Mouse (Mus musculus) MEL (cell line): ENCODE data around the gene Tmem200a.

Experiments
- CTCF ChIP-seq, 3 experiments: IDR thresholded peaks in 2 of 3; conservative IDR thresholded peaks in 1 of 3; 2 replicates each; pipeline ENCODE4 v1.5.1; 2011 to 2012; ENCODE audit warnings: low read length in 3 of 3, low read depth in 2 of 3, mild to moderate bottlenecking in 2 of 3, improper control_type of control experiment in 1 of 3, inconsistent platforms in 1 of 3, mixed read lengths in 1 of 3, moderate library complexity in 1 of 3; ENCODE audit not compliant: control insufficient read depth in 1 of 3, insufficient read depth in 1 of 3, poor library complexity in 1 of 3, severe bottlenecking in 1 of 3
- EP300 ChIP-seq, 2 experiments: IDR thresholded peaks; 2 replicates each; pipeline ENCODE4 v1.6.1; 2011; ENCODE audit warnings: improper control_type of control experiment in 2 of 2, low read length in 2 of 2, low read depth in 1 of 2, mild to moderate bottlenecking in 1 of 2
- GATA1 ChIP-seq: IDR thresholded peaks from 2 replicates; pipeline ENCODE4 v1.6.1; 2011; ENCODE audit warnings: low read depth, low read length, improper control_type of control experiment
- JUND ChIP-seq: IDR thresholded peaks from 2 replicates; pipeline ENCODE4 v1.6.1; 2011; ENCODE audit warnings: low read depth, mild to moderate bottlenecking, improper control_type of control experiment, low read length
- MAZ ChIP-seq: IDR thresholded peaks from 2 replicates; pipeline ENCODE4 v1.6.1; 2012; ENCODE audit warnings: low read depth, mild to moderate bottlenecking, inconsistent platforms, low read length, improper control_type of control experiment
- POLR2A ChIP-seq, 2 experiments: IDR thresholded peaks; 2 replicates each; pipeline ENCODE4 v1.6.1; 2011 to 2012; ENCODE audit warnings: low read length in 2 of 2, mild to moderate bottlenecking in 2 of 2, control low read depth in 1 of 2, improper control_type of control experiment in 1 of 2, low read depth in 1 of 2, moderate library complexity in 1 of 2; ENCODE audit not compliant: control insufficient read depth in 1 of 2, insufficient read depth in 1 of 2, poor library complexity in 1 of 2
- POLR2AphosphoS5 ChIP-seq: IDR thresholded peaks from 2 replicates; pipeline ENCODE4 v1.6.1; 2012; ENCODE audit warnings: low read depth, borderline replicate concordance, mild to moderate bottlenecking, inconsistent platforms, low read length, moderate library complexity, mixed read lengths
- SIN3A ChIP-seq: IDR thresholded peaks from 2 replicates; pipeline ENCODE4 v1.6.1; 2012; ENCODE audit warnings: low read length, improper control_type of control experiment, inconsistent platforms
- TBP ChIP-seq: IDR thresholded peaks from 2 replicates; pipeline ENCODE4 v1.8.0; 2011; ENCODE audit warnings: low read depth, low read length, improper control_type of control experiment
- USF2 ChIP-seq, 2 experiments: IDR thresholded peaks; 2 replicates each; pipeline ENCODE4 v1.6.1; 2011 to 2012; ENCODE audit warnings: improper control_type of control experiment in 2 of 2, low read length in 2 of 2, borderline replicate concordance in 1 of 2, inconsistent platforms in 1 of 2, low read depth in 1 of 2, mild to moderate bottlenecking in 1 of 2; ENCODE audit not compliant: insufficient read depth in 1 of 2
- ZC3H11A ChIP-seq: IDR thresholded peaks from 2 replicates; pipeline ENCODE4 v1.6.1; 2012; ENCODE audit warnings: low read depth, mild to moderate bottlenecking, inconsistent platforms, low read length, improper control_type of control experiment
- ZKSCAN1 ChIP-seq: IDR thresholded peaks from 2 replicates; pipeline ENCODE4 v1.6.1; 2012; ENCODE audit warnings: low read depth, mild to moderate bottlenecking, inconsistent platforms, low read length, improper control_type of control experiment, moderate library complexity
- ZMIZ1 ChIP-seq: IDR thresholded peaks from 2 replicates; pipeline ENCODE4 v1.6.1; 2012; ENCODE audit warnings: low read depth, mild to moderate bottlenecking, inconsistent platforms, low read length, improper control_type of control experiment, moderate library complexity

- TF ChIP-seq TBP (no peak), POLR2AphosphoS5 (no peak), USF2 (IDR thresholded peaks at IDR 0.05; ENCODE audit: borderline replicate concordance in 1 of 2, insufficient read depth in 1 of 2, low read depth in 1 of 2, low read length in 2 of 2) (no peak), EP300 (IDR thresholded peaks at IDR 0.05; ENCODE audit: low read depth in 1 of 2, low read length in 2 of 2) (no peak), GATA1 (no peak), ZC3H11A (no peak), ZMIZ1 (no peak), CTCF (IDR thresholded peaks at IDR 0.05 in 2 of 3, conservative IDR thresholded peaks at IDR 0.05 in 1 of 3; ENCODE audit: control insufficient read depth in 1 of 3, insufficient read depth in 1 of 3, low read depth in 2 of 3, low read length in 3 of 3, poor library complexity in 1 of 3, severe bottlenecking in 1 of 3) (no peak), MAZ (no peak), POLR2A (IDR thresholded peaks at IDR 0.05; ENCODE audit: control insufficient read depth in 1 of 2, insufficient read depth in 1 of 2, low read depth in 1 of 2, low read length in 2 of 2, poor library complexity in 1 of 2) (no peak), ZKSCAN1 (no peak), JUND (no peak), SIN3A (no peak)
These were observed 15.8 kb downstream of the Tmem200a start for GRCm38 (mm10) chr10:26063071-26063470.
